Mouse (Mus musculus): ENCODE measurements around the gene Ptpn21. TPM values are rescaled to one million over a fixed set of nuclear protein-coding genes. Genes with fewer than 3 reads are reported as not detected.

The Ptpn21 gene
- total and polyA plus RNA-seq, 3 experiments, result 1.2 to 3.8 TPM; not detected in 1

DNA sequence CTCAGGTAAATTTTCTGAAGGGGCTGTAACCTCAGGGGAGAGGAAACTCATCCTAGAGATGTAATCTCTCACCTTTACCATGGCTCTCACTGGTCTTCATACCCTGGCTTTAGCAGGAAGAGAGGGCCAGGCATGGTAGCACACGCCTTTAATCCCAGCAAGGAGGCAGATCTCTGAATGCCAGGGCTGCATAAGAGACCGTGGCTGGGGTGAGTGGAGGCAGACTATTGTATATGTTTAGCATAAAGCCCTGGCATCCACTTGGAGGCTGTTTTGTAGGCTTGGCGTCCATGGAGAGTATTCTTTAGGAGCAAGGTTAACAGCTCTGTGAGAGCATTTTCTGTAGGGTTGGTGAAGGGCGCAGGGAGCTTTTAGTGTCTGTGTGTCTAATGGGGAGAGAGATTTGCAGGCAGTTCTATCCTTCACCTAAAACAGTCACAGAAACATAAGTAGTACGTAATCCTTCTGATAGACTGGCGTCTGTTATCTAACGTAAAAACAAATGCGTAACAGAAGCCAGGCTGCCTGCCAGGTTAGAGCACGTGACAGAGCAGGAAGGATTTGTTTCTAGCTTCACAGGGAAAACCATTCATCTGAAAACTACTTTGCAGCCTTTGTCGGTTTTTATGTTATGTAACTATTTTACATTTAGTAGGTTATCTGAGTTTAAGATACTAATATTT, 68.9 kb downstream of the Ptpn21 start (continued):
- TF ChIP-seq USF2 (IDR thresholded peaks at IDR 0.05; ENCODE audit: borderline replicate concordance in 1 of 2, insufficient read depth in 1 of 2, low read depth in 1 of 2, low read length in 2 of 2) (peak in 1 of 2 experiments; percentile 77; a peak in 2 of 4 replicates), MYC (IDR thresholded peaks at IDR 0.05; ENCODE audit: low read depth, low read length) (peak; percentile 68; the same call in 1 of the 2 replicates)

DNA sequence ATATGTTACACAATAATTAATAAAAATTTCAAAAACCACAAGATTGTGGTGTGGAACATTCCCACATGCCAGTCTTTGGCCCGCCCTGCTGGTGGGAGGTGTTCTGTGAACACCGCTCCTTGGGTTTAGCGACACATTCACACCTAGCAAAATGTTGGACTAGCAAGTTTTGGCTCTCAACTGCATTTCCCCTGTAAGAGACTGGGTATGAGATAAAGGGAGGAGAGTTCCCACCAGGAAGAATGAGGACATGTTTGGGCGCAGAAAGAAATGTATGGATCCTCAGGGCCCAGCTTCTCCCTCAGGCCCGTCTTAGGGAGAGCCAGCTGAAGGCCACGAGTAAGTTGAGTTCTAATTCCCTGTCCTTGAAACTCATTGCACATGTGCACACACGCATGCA, 74.6 kb downstream of the Ptpn21 start:
- no peak for TF ChIP-seq RCOR1 (IDR thresholded peaks at IDR 0.05; ENCODE audit: low read depth, low read length)
- no peak for TF ChIP-seq CHD1 (IDR thresholded peaks at IDR 0.05; ENCODE audit: low read depth, low read length)
- TF ChIP-seq SIN3A (IDR thresholded peaks at IDR 0.05; ENCODE audit: low read length), result no peak
- TF ChIP-seq USF1 (IDR thresholded peaks at IDR 0.05; ENCODE audit: low read depth, low read length), result no peak
- TF ChIP-seq MAZ (IDR thresholded peaks at IDR 0.05; ENCODE audit: low read depth, low read length), result no peak
- no peaks in the 10 kb centered on the region for H3K27me3 ChIP-seq (ENCODE audit: control insufficient read depth in 1 of 2, insufficient read depth in 2 of 2, low read length in 2 of 2)
- no peak overlapping the region for H3K4me3 ChIP-seq (ENCODE audit: control insufficient read depth in 1 of 2, insufficient read depth in 1 of 2, low read depth in 2 of 2, low read length in 2 of 2)
- H3K36me3 ChIP-seq (ENCODE audit: control insufficient read depth in 1 of 2, insufficient read depth in 2 of 2, low read length in 2 of 2), result no peaks in the 10 kb centered on the region
- no peak for DNase-seq (ENCODE audit: low read depth, low spot score)
- H3K79me2 ChIP-seq (ENCODE audit: control insufficient read depth, insufficient read depth, low read length, poor library complexity), result no peaks in the 10 kb centered on the region
- H3K4me1 ChIP-seq (ENCODE audit: control insufficient read depth in 1 of 2, insufficient read depth in 2 of 2, low read length in 2 of 2), result no peaks in the 10 kb centered on the region
- no peak overlapping the region for H3K9ac ChIP-seq (ENCODE audit: control insufficient read depth, low read depth, low read length, poor library complexity, severe bottlenecking)
- H3K27ac ChIP-seq (ENCODE audit: control insufficient read depth, low read depth, low read length), result no peak overlapping the region
- H3K9me3 ChIP-seq (replicated peaks; ENCODE audit: insufficient read depth, low read length), result no peaks in the 10 kb centered on the region

DNA sequence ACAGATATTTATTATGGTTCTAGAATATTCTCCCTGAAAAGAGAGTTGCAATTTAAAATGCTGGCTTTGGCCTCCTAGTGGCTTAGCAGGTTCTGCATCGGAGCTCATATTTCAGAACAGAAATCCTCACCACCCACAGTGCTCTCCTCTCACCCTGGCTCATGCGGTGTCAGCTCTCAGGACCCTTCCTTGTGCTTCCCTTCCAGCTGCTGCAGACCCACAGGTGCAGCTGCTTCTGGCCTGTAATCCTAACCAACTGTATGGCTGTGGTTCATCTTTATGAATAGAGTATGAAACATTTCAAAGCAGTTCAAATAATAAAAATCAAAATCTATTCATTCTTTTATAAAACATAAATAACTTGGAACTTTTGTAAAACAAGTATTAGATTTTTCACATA, 80.3 kb downstream of the Ptpn21 start:
- no peaks in the 10 kb centered on the region for H3K9me3 ChIP-seq (replicated peaks; ENCODE audit: insufficient read depth, low read length)
- no peaks in the 10 kb centered on the region for H3K79me2 ChIP-seq (ENCODE audit: control insufficient read depth, insufficient read depth, low read length, poor library complexity)
- H3K9ac ChIP-seq (ENCODE audit: control insufficient read depth, low read depth, low read length, poor library complexity, severe bottlenecking), result no peak overlapping the region
- H3K27ac ChIP-seq (ENCODE audit: control insufficient read depth, low read depth, low read length), result no peak overlapping the region
- H3K4me3 ChIP-seq (ENCODE audit: control insufficient read depth in 1 of 2, insufficient read depth in 1 of 2, low read depth in 2 of 2, low read length in 2 of 2), result no peak overlapping the region
- no peak for TF ChIP-seq SIN3A (IDR thresholded peaks at IDR 0.05; ENCODE audit: low read length)
- TF ChIP-seq KAT2A (conservative IDR thresholded peaks at IDR 0.05; ENCODE audit: low read depth, low read length), result no peak
- no peak for TF ChIP-seq RCOR1 (IDR thresholded peaks at IDR 0.05; ENCODE audit: low read depth, low read length)
- no peak for TF ChIP-seq EP300 (IDR thresholded peaks at IDR 0.05; ENCODE audit: low read depth in 1 of 2, low read length in 2 of 2)
- no peak for TF ChIP-seq POLR2AphosphoS5 (IDR thresholded peaks at IDR 0.05; ENCODE audit: borderline replicate concordance, low read depth, low read length)
- no peak for TF ChIP-seq ZKSCAN1 (IDR thresholded peaks at IDR 0.05; ENCODE audit: low read depth, low read length)
- TF ChIP-seq NRF1 (IDR thresholded peaks at IDR 0.05; ENCODE audit: insufficient read depth, low read depth, low read length, poor library complexity, severe bottlenecking), result no peak
- TF ChIP-seq POLR2A (IDR thresholded peaks at IDR 0.05; ENCODE audit: control insufficient read depth in 1 of 2, insufficient read depth in 1 of 2, low read depth in 1 of 2, low read length in 2 of 2, poor library complexity in 1 of 2), result no peak
- TF ChIP-seq MXI1 (IDR thresholded peaks at IDR 0.05; ENCODE audit: low read depth, low read length), result no peak
- no peak for TF ChIP-seq E2F4 (IDR thresholded peaks at IDR 0.05; ENCODE audit: borderline replicate concordance, low read depth, low read length)
- TF ChIP-seq TAL1 (IDR thresholded peaks at IDR 0.05; ENCODE audit: low read length), result no peak
- no peak for TF ChIP-seq TBP (IDR thresholded peaks at IDR 0.05; ENCODE audit: low read depth, low read length)
- TF ChIP-seq SMC3 (IDR thresholded peaks at IDR 0.05; ENCODE audit: low read depth, low read length), result no peak
- TF ChIP-seq MYB (IDR thresholded peaks at IDR 0.05; ENCODE audit: low read depth, low read length), result no peak
- no peak for TF ChIP-seq ZMIZ1 (IDR thresholded peaks at IDR 0.05; ENCODE audit: low read depth, low read length)
- TF ChIP-seq GATA1 (IDR thresholded peaks at IDR 0.05; ENCODE audit: low read depth, low read length), result no peak
- no peaks in the 10 kb centered on the region for H3K36me3 ChIP-seq (ENCODE audit: control insufficient read depth in 1 of 2, insufficient read depth in 2 of 2, low read length in 2 of 2)
- DNase-seq (ENCODE audit: low read depth, low spot score), result no peak
- no peaks in the 10 kb centered on the region for H3K27me3 ChIP-seq (ENCODE audit: control insufficient read depth in 1 of 2, insufficient read depth in 2 of 2, low read length in 2 of 2)
- no peaks in the 10 kb centered on the region for H3K4me1 ChIP-seq (ENCODE audit: control insufficient read depth in 1 of 2, insufficient read depth in 2 of 2, low read length in 2 of 2)
